Mouse (Mus musculus) embryonic facial prominence, embryonic 10.5 days (tissue): ENCODE measurements around the gene Zer1. TPM values are rescaled to one million over a fixed set of nuclear protein-coding genes. Genes with fewer than 3 reads are reported as not detected.

Source experiments
- DNase-seq: peaks from one replicate; pipeline ENCODE4 v3.0.0-alpha.2; 2017; ENCODE audit warnings: low spot score
- H3K27ac ChIP-seq: fragments of 300-500 bp; sonication (generic); replicated peaks from 2 replicates; pipeline ENCODE4 v1.5.1; 2016; ENCODE audit warnings: mild to moderate bottlenecking
- H3K27me3 ChIP-seq: fragments of 300-500 bp; sonication (generic); replicated peaks from 2 replicates; pipeline ENCODE4 v1.6.1; 2016; ENCODE audit warnings: low read depth, mild to moderate bottlenecking; ENCODE audit not compliant: poor library complexity, severe bottlenecking
- H3K36me3 ChIP-seq: fragments of 300-500 bp; sonication (generic); replicated peaks from 2 replicates; pipeline ENCODE4 v1.6.1; 2016; ENCODE audit warnings: mild to moderate bottlenecking, moderate library complexity
- H3K4me1 ChIP-seq: fragments of 300-500 bp; sonication (generic); 2 replicates; pipeline ENCODE4 v1.6.1; 2016
- H3K4me3 ChIP-seq: fragments of 300-500 bp; sonication (generic); 2 replicates; pipeline ENCODE4 v1.5.1; 2016; ENCODE audit warnings: mild to moderate bottlenecking, moderate library complexity
- H3K9me3 ChIP-seq: fragments of 300-500 bp; sonication (generic); 2 replicates; pipeline ENCODE4 v1.6.1; 2016; ENCODE audit warnings: mild to moderate bottlenecking
- WGBS: fragments of 180-500 bp; shearing (Covaris S2); methylation state at CpG from one replicate; pipeline ENCODE4 v1.1.7; 2016; 5-methylcytosine and 5-hydroxymethylcytosine counted together
- polyA plus RNA-seq: library from polyadenylated mRNA; unstranded; fragments of >200 nt; fragmentation: Nextera tagmentation; extraction: Ambion mirVana; gene quantifications from 2 replicates; pipeline ENCODE4 v1.2.1, GENCODE M21; 2016

Gene Zer1
- polyA plus RNA-seq, 1 experiment from 2014 or later = 7.4 TPM

DNA sequence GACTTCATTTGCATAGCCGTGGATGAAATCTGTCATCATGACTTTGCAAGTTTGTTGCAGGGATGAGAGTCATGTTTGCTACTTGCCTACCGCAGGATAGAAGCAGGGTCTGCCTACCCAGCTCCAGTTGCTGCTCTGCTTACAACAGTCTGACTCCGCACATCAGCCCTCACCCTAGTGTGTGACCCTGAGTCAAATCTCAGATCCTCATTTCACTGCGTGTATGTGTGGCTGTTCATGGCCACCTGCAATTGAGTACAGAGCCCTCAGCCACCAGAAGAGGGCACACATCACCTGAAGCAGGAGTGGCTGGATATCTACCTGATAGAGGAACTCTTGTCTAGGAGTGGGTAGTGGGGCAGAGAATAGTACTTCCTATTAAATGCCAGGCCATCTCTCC is 37.1 kb downstream of the Zer1 start:
- 90% methylated on average over 4 of the region's 4 CpGs for WGBS
- H3K4me3 ChIP-seq = no peak overlapping the region
- H3K9me3 ChIP-seq = no peaks in the 10 kb centered on the region
- no peak overlapping the region for H3K27ac ChIP-seq
- no peaks in the 10 kb centered on the region for H3K27me3 ChIP-seq
- DNase-seq = no peak
- H3K4me1 ChIP-seq = peaks cover 17% of the 10 kb centered on the region
- peaks cover 45% of the 10 kb centered on the region for H3K36me3 ChIP-seq

GRCm38 (mm10) chr2:30084632-30085031 is 39.8 kb downstream of the Zer1 start:
- Histone ChIP-seq H3K27ac (peak overlapping the region; percentile 26), H3K4me3 (peak overlapping the region; percentile 46)

GRCm38 (mm10) chr2:30084113-30084512 is 40.3 kb downstream of the Zer1 start:
- H3K27ac ChIP-seq = no peak overlapping the region
- H3K4me3 ChIP-seq = peak overlapping the region; percentile 46
- 55% methylated on average over 5 of the region's 5 CpGs for WGBS

More at GRCm38 (mm10) chr2:30084632-30085031, 39.8 kb downstream of the Zer1 start:
- H3K4me1 ChIP-seq = peaks cover 28% of the 10 kb centered on the region
- no peaks in the 10 kb centered on the region for H3K9me3 ChIP-seq
- WGBS = 5% methylated on average over 12 of the region's 12 CpGs
- peak; percentile 59 for DNase-seq
- H3K27me3 ChIP-seq = no peaks in the 10 kb centered on the region
- H3K36me3 ChIP-seq = peaks cover 33% of the 10 kb centered on the region

GRCm38 (mm10) chr2:30080181-30080800 is 44.1 kb downstream of the Zer1 start:
- no peak for DNase-seq
- Histone ChIP-seq H3K4me3 (0 out of 2 replicates have a peak overlapping the region, but pooled peaks have one; percentile 8), H3K4me1 (peaks cover 55% of the 10 kb centered on the region), H3K27me3 (no peaks in the 10 kb centered on the region), H3K27ac (no peak overlapping the region), H3K9me3 (no peaks in the 10 kb centered on the region), H3K36me3 (peaks cover 22% of the 10 kb centered on the region)
- 87% methylated on average over 15 of the region's 15 CpGs for WGBS

More at GRCm38 (mm10) chr2:30084113-30084512, 40.3 kb downstream of the Zer1 start:
- Histone ChIP-seq H3K36me3 (peaks cover 32% of the 10 kb centered on the region), H3K4me1 (peaks cover 33% of the 10 kb centered on the region), H3K9me3 (no peaks in the 10 kb centered on the region), H3K27me3 (no peaks in the 10 kb centered on the region)
- DNase-seq = no peak

DNA sequence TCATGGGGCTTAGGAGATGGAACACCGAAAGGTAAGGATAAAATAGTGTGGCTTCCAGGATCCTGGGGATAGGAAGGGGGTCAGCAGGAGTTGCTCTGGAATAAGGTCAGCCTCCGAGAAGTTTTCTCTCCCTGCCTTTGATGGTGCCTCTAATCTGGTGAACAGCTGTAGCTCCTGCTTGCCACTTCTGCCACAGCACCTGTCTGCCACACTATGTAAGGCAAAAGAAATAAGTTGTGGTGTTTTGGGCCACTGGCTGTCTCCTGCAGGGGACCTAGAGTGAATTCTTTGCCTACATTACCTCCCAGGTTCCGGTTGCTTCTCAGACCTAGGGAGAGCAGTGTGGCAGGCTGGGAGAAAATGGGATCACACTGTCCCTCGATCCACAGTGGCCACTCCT is 45.6 kb downstream of the Zer1 start:
- Histone ChIP-seq H3K9me3 (no peaks in the 10 kb centered on the region), H3K4me3 (peak overlapping the region; percentile 68), H3K36me3 (peaks cover 31% of the 10 kb centered on the region), H3K4me1 (peaks cover 41% of the 10 kb centered on the region), H3K27me3 (no peaks in the 10 kb centered on the region), H3K27ac (peak overlapping the region; percentile 89)
- no peak for DNase-seq
- WGBS = 75% methylated on average over 4 of the region's 4 CpGs

GRCm38 (mm10) chr2:30078349-30078712 is 46.1 kb downstream of the Zer1 start:
- H3K27me3 ChIP-seq = no peaks in the 10 kb centered on the region
- peak; percentile 44 for DNase-seq
- peaks cover 35% of the 10 kb centered on the region for H3K36me3 ChIP-seq
- H3K4me3 ChIP-seq = peak overlapping the region; percentile 68
- H3K27ac ChIP-seq = peak overlapping the region; percentile 89
- WGBS = 14% methylated on average over 10 of the region's 10 CpGs
- H3K4me1 ChIP-seq = peaks cover 41% of the 10 kb centered on the region
- no peaks in the 10 kb centered on the region for H3K9me3 ChIP-seq

DNA sequence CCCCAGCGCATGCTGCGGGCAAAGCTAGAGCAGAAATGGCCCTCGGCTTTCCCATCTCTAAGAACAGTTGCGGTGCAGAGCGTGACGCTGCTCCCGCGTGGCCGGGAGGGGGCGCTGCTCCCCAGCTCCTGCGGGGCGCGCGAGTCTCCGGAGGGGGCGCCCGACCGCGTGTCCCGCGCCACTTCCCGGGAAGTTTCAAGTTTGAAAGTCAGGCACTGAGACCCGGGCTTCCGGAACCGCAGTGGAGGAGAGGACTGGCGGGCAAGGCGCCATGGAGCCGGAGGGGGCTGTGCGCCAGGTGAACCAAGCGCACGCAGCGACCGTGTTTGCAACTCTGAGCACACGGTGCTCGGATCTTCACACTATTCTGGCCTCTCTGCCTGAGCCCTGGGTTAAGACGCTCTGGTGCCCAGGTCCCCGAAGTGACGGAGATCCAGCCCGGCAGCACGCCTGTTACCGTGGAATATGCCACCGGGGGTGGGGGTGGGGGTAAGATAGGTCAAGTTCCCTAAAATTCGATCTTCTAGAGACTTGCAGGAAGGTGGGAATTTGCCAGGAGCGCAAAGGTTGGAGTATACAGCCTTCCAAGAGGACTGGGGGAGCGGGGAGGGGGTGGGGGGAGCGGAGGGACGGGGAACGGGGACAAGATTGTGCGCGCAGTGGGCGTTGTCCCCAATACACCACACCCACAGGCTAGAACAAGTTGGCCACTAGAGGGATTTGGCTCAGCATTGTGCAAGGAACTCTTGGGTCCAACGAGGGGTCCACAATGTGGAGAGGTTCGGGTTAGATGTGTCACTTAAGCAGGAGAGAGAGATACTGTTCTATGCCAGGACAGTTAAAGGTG is 46.7 kb downstream of the Zer1 start, which contains the start of gene Pkn3:
TSS of gene Pkn3 (plus strand) at position 183 of the 847 bp plus-strand sequence.
- Histone ChIP-seq H3K27me3 (no peaks in the 10 kb centered on the region), H3K4me1 (peaks cover 41% of the 10 kb centered on the region), H3K27ac (peak within 1 kb of the TSS; percentile 89), H3K9me3 (no peaks in the 10 kb centered on the region), H3K36me3 (peaks cover 36% of the 10 kb centered on the region), H3K4me3 (peak within 1 kb of the TSS; percentile 68)
- WGBS = 1% methylated on average over 53 of the region's 53 CpGs
- peak; percentile 94 for DNase-seq

GRCm38 (mm10) chr2:30076959-30077358 is 47.4 kb downstream of the Zer1 start:
- WGBS = 68% methylated on average over 6 of the region's 6 CpGs
- H3K36me3 ChIP-seq = peaks cover 41% of the 10 kb centered on the region
- peaks cover 41% of the 10 kb centered on the region for H3K4me1 ChIP-seq
- no peak for DNase-seq
- no peaks in the 10 kb centered on the region for H3K9me3 ChIP-seq
- H3K27ac ChIP-seq = peak overlapping the region; percentile 89
- no peaks in the 10 kb centered on the region for H3K27me3 ChIP-seq
- peak overlapping the region; percentile 68 for H3K4me3 ChIP-seq

DNA sequence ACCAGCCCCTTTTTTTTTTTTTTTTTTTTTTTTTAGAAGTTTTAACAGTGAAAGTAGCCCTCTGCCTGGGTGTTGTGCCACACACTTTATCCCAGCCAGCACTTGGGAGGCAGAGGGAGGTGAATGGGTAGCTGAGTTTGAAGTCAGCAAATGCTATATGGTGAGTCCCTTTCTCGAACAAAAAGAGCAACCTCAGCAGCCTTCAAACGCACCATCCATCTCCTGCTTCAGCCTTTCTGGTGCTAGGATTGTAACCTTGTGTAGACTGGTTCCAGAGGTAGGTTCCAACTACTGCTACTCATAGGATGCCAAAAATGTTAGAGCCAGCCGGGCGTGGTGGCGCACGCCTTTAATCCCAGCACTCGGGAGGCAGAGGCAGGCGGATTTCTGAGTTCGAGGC is 47.9 kb downstream of the Zer1 start:
- H3K9me3 ChIP-seq = no peaks in the 10 kb centered on the region
- peaks cover 41% of the 10 kb centered on the region for H3K4me1 ChIP-seq
- WGBS = 95% methylated on average over 9 of the region's 9 CpGs
- peaks cover 41% of the 10 kb centered on the region for H3K36me3 ChIP-seq
- H3K27ac ChIP-seq = no peak overlapping the region
- no peaks in the 10 kb centered on the region for H3K27me3 ChIP-seq
- no peak for DNase-seq
- H3K4me3 ChIP-seq = no peak overlapping the region

- H3K27ac ChIP-seq = no peak overlapping the region
- H3K4me1 ChIP-seq = peaks cover 37% of the 10 kb centered on the region
- H3K9me3 ChIP-seq = no peaks in the 10 kb centered on the region
- WGBS = 84% methylated on average over 3 of the region's 3 CpGs
- no peak overlapping the region for H3K4me3 ChIP-seq
- DNase-seq = no peak
- no peaks in the 10 kb centered on the region for H3K27me3 ChIP-seq
- H3K36me3 ChIP-seq = peaks cover 36% of the 10 kb centered on the region
Measured at GRCm38 (mm10) chr2:30075625-30076024, 48.8 kb downstream of the Zer1 start.

DNA sequence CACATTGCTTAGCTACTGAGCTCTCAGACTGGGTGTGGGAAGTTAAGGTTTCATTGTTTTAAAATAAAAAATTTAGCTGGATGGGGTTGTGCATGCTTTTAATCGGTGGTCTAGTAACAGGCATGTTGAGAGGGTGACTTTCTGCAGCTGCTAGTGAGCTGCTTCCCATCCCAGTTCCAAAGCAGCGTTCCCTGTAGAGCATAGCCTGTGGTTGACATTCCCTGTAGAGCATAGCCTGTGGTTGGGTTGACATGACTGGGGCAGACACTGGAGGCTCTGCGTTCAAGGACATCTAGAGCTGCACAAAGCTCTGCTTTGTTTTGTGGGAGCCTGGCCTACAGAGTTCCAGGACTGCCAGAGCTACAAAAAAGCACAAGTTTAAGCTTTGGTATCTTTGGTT is 51.1 kb downstream of the Zer1 start:
- no peaks in the 10 kb centered on the region for H3K9me3 ChIP-seq
- WGBS = 68% methylated on average over 3 of the region's 3 CpGs
- peaks cover 58% of the 10 kb centered on the region for H3K36me3 ChIP-seq
- H3K27me3 ChIP-seq = no peaks in the 10 kb centered on the region
- no peak overlapping the region for H3K27ac ChIP-seq
- DNase-seq = no peak
- H3K4me1 ChIP-seq = peaks cover 18% of the 10 kb centered on the region
- no peak overlapping the region for H3K4me3 ChIP-seq

- Histone ChIP-seq H3K4me1 (peaks cover 18% of the 10 kb centered on the region), H3K27me3 (no peaks in the 10 kb centered on the region), H3K36me3 (peaks cover 63% of the 10 kb centered on the region), H3K9me3 (no peaks in the 10 kb centered on the region), H3K27ac (no peak overlapping the region), H3K4me3 (no peak overlapping the region)
- WGBS = 74% methylated on average over 7 of the region's 7 CpGs
- DNase-seq = no peak
Measured at GRCm38 (mm10) chr2:30072875-30073274, 51.5 kb downstream of the Zer1 start.

GRCm38 (mm10) chr2:30067962-30068361 is 56.4 kb downstream of the Zer1 start:
- DNase-seq = no peak
- Histone ChIP-seq H3K4me3 (peak overlapping the region; percentile 100), H3K9me3 (no peaks in the 10 kb centered on the region), H3K27me3 (no peaks in the 10 kb centered on the region), H3K36me3 (peaks cover 53% of the 10 kb centered on the region), H3K4me1 (peaks cover 37% of the 10 kb centered on the region), H3K27ac (peak overlapping the region; percentile 100)
- WGBS = 37% methylated on average over 7 of the region's 7 CpGs
